Comparison of ENCODE assay signal across 8 mouse cellular contexts in genomic region chr6:42583488-42583872, GRCm38 (mm10). TPM values are rescaled to one million over a fixed set of nuclear protein-coding genes. Genes with fewer than 3 reads are reported as not detected.
DNase-seq lines count a peak whose midpoint lies in the region; ATAC-seq and TF ChIP-seq lines count a peak whose summit lies in the region.

No protein-coding gene starts in this region.

- TF ChIP-seq EP300 in lung, postnatal 0 days (IDR thresholded peaks at IDR 0.05) = no peak

- peak; percentile 39 for TF ChIP-seq CTCF in E14TG2a.4 (conservative IDR thresholded peaks at IDR 0.05; ENCODE audit: low read length)
- peak; percentile 70 for TF ChIP-seq CTCF in lung, postnatal 0 days (IDR thresholded peaks at IDR 0.05)

- no peak overlapping the region for H3K27ac ChIP-seq in embryonic facial prominence, embryonic 10.5 days (replicated peaks)
- peak overlapping the region; percentile 39; the same call in 1 of the 2 replicates for H3K27ac ChIP-seq in lung, postnatal 0 days (ENCODE audit: low read length)

- DNase-seq in adrenal gland, adult 8-10 months = peak; percentile 24
- peak; percentile 74 for DNase-seq in embryonic facial prominence, embryonic 10.5 days (ENCODE audit: low spot score)
- peak; percentile 66 to 81 for DNase-seq in heart, postnatal 36 days
- DNase-seq in layer of hippocampus, postnatal 10 days (ENCODE audit: low spot score in 2 of 2) = peak; percentile 64 to 74
- peak; percentile 78 for DNase-seq in lung, postnatal 0 days (ENCODE audit: low spot score)
- peak; percentile 42 to 79 for DNase-seq in right cerebral cortex, postnatal 10 days (ENCODE audit: low spot score in 2 of 2)
- DNase-seq in urinary bladder, postnatal 36 days (ENCODE audit: low spot score in 2 of 2) = peak; percentile 56 to 65

- no peak overlapping the region; the same call in 1 of the 2 replicates for H3K4me2 ChIP-seq in lung, postnatal 0 days (replicated peaks; ENCODE audit: low read depth, low read length)

- WGBS in embryonic facial prominence, embryonic 10.5 days = 1% methylated on average over 7 of the region's 7 CpGs
- WGBS in lung, postnatal 0 days = 2% methylated on average over 7 of the region's 7 CpGs

- no peaks in the 10 kb centered on the region for H3K27me3 ChIP-seq in E14TG2a.4 (ENCODE audit: insufficient read depth, low read length)
- H3K27me3 ChIP-seq in embryonic facial prominence, embryonic 10.5 days (replicated peaks; ENCODE audit: low read depth, poor library complexity, severe bottlenecking) = no peaks in the 10 kb centered on the region
- H3K27me3 ChIP-seq in lung, postnatal 0 days (replicated peaks; ENCODE audit: insufficient read depth, low read length) = no peaks in the 10 kb centered on the region

- H3K4me3 ChIP-seq in E14TG2a.4 (replicated peaks; ENCODE audit: low read length) = no peak overlapping the region
- no peak overlapping the region for H3K4me3 ChIP-seq in embryonic facial prominence, embryonic 10.5 days
- H3K4me3 ChIP-seq in lung, postnatal 0 days (ENCODE audit: low read depth, low read length) = no peak overlapping the region

- peak; percentile 53 for ATAC-seq in lung, postnatal 0 days

- H3K4me1 ChIP-seq in E14TG2a.4 (replicated peaks; ENCODE audit: low read depth, low read length) = no peaks in the 10 kb centered on the region
- no peaks in the 10 kb centered on the region for H3K4me1 ChIP-seq in embryonic facial prominence, embryonic 10.5 days
- H3K4me1 ChIP-seq in lung, postnatal 0 days (ENCODE audit: insufficient read depth, low read depth, low read length) = no peaks in the 10 kb centered on the region

- no peaks in the 10 kb centered on the region for H3K9me3 ChIP-seq in E14TG2a.4 (ENCODE audit: low read length)
- H3K9me3 ChIP-seq in embryonic facial prominence, embryonic 10.5 days = no peaks in the 10 kb centered on the region
- no peaks in the 10 kb centered on the region for H3K9me3 ChIP-seq in lung, postnatal 0 days (ENCODE audit: low read length)

- intact Hi-C loops in heart, postnatal 36 days (cut with DNase I) = loop anchor here (1.0 to 5.0 kb wide), 6 partner anchors 151 to 822 kb away; partner anchors contain the start of genes Tas2r126 and Zyx

- no peaks in the 10 kb centered on the region for H3K36me3 ChIP-seq in E14TG2a.4 (ENCODE audit: insufficient read depth, low read length)
- H3K36me3 ChIP-seq in embryonic facial prominence, embryonic 10.5 days (replicated peaks) = no peaks in the 10 kb centered on the region
- no peaks in the 10 kb centered on the region for H3K36me3 ChIP-seq in lung, postnatal 0 days (ENCODE audit: insufficient read depth, low read length)

- H3K9ac ChIP-seq in lung, postnatal 0 days (replicated peaks; ENCODE audit: low read depth) = no peak overlapping the region

RNA-seq across cellular contexts. Expression of gene Tcaf3, which starts 14.0 kb away (rescaled TPM):
- total RNA-seq in adrenal gland, adult 8-10 months (2022) = not detected
- not detected in 2 replicates for polyA plus RNA-seq in embryonic facial prominence, embryonic 10.5 days (2016; fragmentation: Nextera tagmentation; extraction: Ambion mirVana)
- not detected for total RNA-seq in heart, postnatal 36 days (2021)
- total RNA-seq in layer of hippocampus, postnatal 10 days (2021) = not detected
- 0.05 TPM in 1 of 2 replicates, not detected in the other for polyA plus RNA-seq in lung, postnatal 0 days (2015; fragmentation: Nextera tagmentation; extraction: Ambion mirVana)

RNA-seq across cellular contexts. Expression of gene Olfr455, which starts 36.1 kb away (rescaled TPM):
- not detected for total RNA-seq in adrenal gland, adult 8-10 months (2022)
- polyA plus RNA-seq in embryonic facial prominence, embryonic 10.5 days (2016; fragmentation: Nextera tagmentation; extraction: Ambion mirVana) = not detected in 2 replicates
- total RNA-seq in heart, postnatal 36 days (2021) = not detected
- total RNA-seq in layer of hippocampus, postnatal 10 days (2021) = not detected
- polyA plus RNA-seq in lung, postnatal 0 days (2015; fragmentation: Nextera tagmentation; extraction: Ambion mirVana) = 0.04 and 0.13 TPM in 2 replicates

Comparison
In these comparisons a context has a peak if more than half of its experiments do, and no peak if none do; other contexts are left out.
1. DNase-seq: peak in every context shown above with its lines; median percentile 78 in lung, postnatal 0 days; 74 in embryonic facial prominence, embryonic 10.5 days; 74 in heart, postnatal 36 days; 69 in layer of hippocampus, postnatal 10 days; 60 in right cerebral cortex, postnatal 10 days; 60 in urinary bladder, postnatal 36 days; 24 in adrenal gland, adult 8-10 months.